Mouse (Mus musculus): Measurements from ENCODE around the gene Dcaf7.

- TF ChIP-seq CTCF (IDR thresholded peaks at IDR 0.05; ENCODE audit: extremely low read depth, insufficient read length, insufficient replicate concordance, low read depth, low read length), result no peak
- TF ChIP-seq POLR2A (IDR thresholded peaks at IDR 0.05; ENCODE audit: low read depth, low read length), result no peak
Measured at GRCm38 (mm10) chr11:105987446-105987845, 49.2 kb upstream of the Dcaf7 start.
